Mouse (Mus musculus): ENCODE data around the gene Ptcra.
"Not testable (repeated sequence)": the region's sequence is repeated elsewhere in the genome, so short reads cannot be mapped to it uniquely, and the experiment has no call there.

The Ptcra gene

GRCm38 (mm10) chr17:46772038-46772403 is 8.5 kb upstream of the Ptcra start:
- DNase-seq (ENCODE audit: extremely low spot score, low read depth, low spot score) = no peak

- no peak for DNase-seq (ENCODE audit: extremely low spot score, low read depth, low spot score)
Observed at GRCm38 (mm10) chr17:46771616-46772015, 8.1 kb upstream of the Ptcra start.

GRCm38 (mm10) chr17:46771025-46771424 is 7.5 kb upstream of the Ptcra start:
- no peak for DNase-seq (ENCODE audit: extremely low spot score, low read depth, low spot score)

GRCm38 (mm10) chr17:46770546-46770945 is 7.0 kb upstream of the Ptcra start:
- DNase-seq (ENCODE audit: extremely low spot score, low read depth, low spot score) = no peak

GRCm38 (mm10) chr17:46767868-46768267 is 4.4 kb upstream of the Ptcra start:
- DNase-seq (ENCODE audit: extremely low spot score, low read depth, low spot score) = no peak

- DNase-seq (ENCODE audit: extremely low spot score, low read depth, low spot score) = not testable (repeated sequence)
Observed at GRCm38 (mm10) chr17:46764916-46765315, 1.4 kb upstream of the Ptcra start.

- no peak for DNase-seq (ENCODE audit: extremely low spot score, low read depth, low spot score)
Observed at GRCm38 (mm10) chr17:46758753-46759152, 4.8 kb downstream of the Ptcra start.

- DNase-seq (ENCODE audit: extremely low spot score, low read depth, low spot score) = peak; percentile 91
Observed at GRCm38 (mm10) chr17:46751794-46752556, 11.5 kb downstream of the Ptcra start, which contains the start of gene Cnpy3. TSS of gene Cnpy3 (minus strand) at chr17:46752214.

- DNase-seq (ENCODE audit: extremely low spot score, low read depth, low spot score) = no peak
Observed at GRCm38 (mm10) chr17:46751056-46751793, 12.3 kb downstream of the Ptcra start.

- DNase-seq (ENCODE audit: extremely low spot score, low read depth, low spot score) = no peak
Observed at GRCm38 (mm10) chr17:46750580-46750979, 12.9 kb downstream of the Ptcra start.

- no peak for DNase-seq (ENCODE audit: extremely low spot score, low read depth, low spot score)
Observed at GRCm38 (mm10) chr17:46749282-46749681, 14.2 kb downstream of the Ptcra start.

- no peak for DNase-seq (ENCODE audit: extremely low spot score, low read depth, low spot score)
Observed at GRCm38 (mm10) chr17:46747806-46748205, 15.7 kb downstream of the Ptcra start.

GRCm38 (mm10) chr17:46747234-46747633 is 16.3 kb downstream of the Ptcra start:
- DNase-seq (ENCODE audit: extremely low spot score, low read depth, low spot score) = no peak

GRCm38 (mm10) chr17:46745506-46745905 is 18.0 kb downstream of the Ptcra start:
- no peak for DNase-seq (ENCODE audit: extremely low spot score, low read depth, low spot score)

- no peak for DNase-seq (ENCODE audit: extremely low spot score, low read depth, low spot score)
Observed at GRCm38 (mm10) chr17:46742986-46743385, 20.5 kb downstream of the Ptcra start.

- DNase-seq (ENCODE audit: extremely low spot score, low read depth, low spot score) = no peak
Observed at GRCm38 (mm10) chr17:46741305-46741704, 22.2 kb downstream of the Ptcra start.

- no peak for DNase-seq (ENCODE audit: extremely low spot score, low read depth, low spot score)
Observed at GRCm38 (mm10) chr17:46736160-46736559, 27.4 kb downstream of the Ptcra start.

GRCm38 (mm10) chr17:46735287-46735686 is 28.2 kb downstream of the Ptcra start:
- no peak for DNase-seq (ENCODE audit: extremely low spot score, low read depth, low spot score)

- DNase-seq (ENCODE audit: extremely low spot score, low read depth, low spot score) = no peak
Observed at GRCm38 (mm10) chr17:46734055-46734454, 29.5 kb downstream of the Ptcra start.

GRCm38 (mm10) chr17:46728904-46729318 is 34.6 kb downstream of the Ptcra start, which contains the start of gene Gnmt:
TSS of gene Gnmt (minus strand) at chr17:46729168.
- DNase-seq (ENCODE audit: extremely low spot score, low read depth, low spot score) = no peak

- DNase-seq (ENCODE audit: extremely low spot score, low read depth, low spot score) = no peak
Observed at GRCm38 (mm10) chr17:46728496-46728895, 35.0 kb downstream of the Ptcra start.

- no peak for DNase-seq (ENCODE audit: extremely low spot score, low read depth, low spot score)
Observed at GRCm38 (mm10) chr17:46728021-46728420, 35.5 kb downstream of the Ptcra start.

All from hindlimb bud, embryonic 11.5 days (tissue).